Mouse (Mus musculus): Measurements from ENCODE around the gene Jag2. TPM values are rescaled to one million over a fixed set of nuclear protein-coding genes. Genes with fewer than 3 reads are reported as not detected.

Gene Jag2
- polyA plus RNA-seq, 1 experiment from 2014 or later, result 13.1 TPM

DNA sequence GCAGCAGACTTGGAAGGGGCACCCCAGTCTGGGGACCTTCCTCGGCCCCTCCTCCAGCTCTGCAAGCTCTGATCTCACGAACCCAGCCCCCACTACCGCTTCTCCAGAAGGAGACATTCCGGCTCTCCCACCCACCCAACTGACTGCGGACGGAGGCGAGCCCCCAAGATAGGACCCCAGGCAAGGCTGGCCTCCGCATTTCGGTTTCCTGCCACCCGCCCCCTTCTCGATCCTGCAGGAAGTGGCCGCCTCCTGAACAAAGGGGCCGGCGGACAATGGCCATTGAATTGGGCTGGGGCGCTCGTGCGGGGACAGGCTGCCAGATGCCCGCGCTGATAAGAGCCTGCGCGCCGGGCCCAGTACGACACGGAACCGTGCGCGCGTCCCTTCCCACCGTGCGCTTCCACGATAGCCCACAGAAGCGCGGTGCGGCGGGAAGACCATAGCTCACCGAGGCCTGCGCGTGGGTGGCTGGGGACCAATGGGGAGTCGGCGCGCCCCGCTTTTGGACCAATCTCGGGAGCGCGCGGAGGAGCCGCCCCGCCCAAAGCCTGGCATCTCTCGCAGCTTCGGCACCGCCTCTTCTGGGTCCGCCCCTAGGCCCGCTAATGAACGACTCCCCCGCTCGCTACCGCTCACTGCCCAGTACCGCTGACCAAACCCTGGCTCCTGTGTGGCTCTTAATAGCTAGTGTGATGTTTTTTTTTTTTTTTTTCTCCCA is 20.6 kb upstream of the Jag2 start:
- H3K9me3 ChIP-seq (ENCODE audit: control insufficient read depth, low read length), result no peaks in the 10 kb centered on the region
- peak overlapping the region; percentile 65 for H3K4me3 ChIP-seq (ENCODE audit: low read depth, low read length)
- H3K36me3 ChIP-seq (ENCODE audit: control insufficient read depth, insufficient read depth, low read length), result no peaks in the 10 kb centered on the region
- no peaks in the 10 kb centered on the region for H3K27me3 ChIP-seq (replicated peaks; ENCODE audit: control insufficient read depth, insufficient read depth, low read length)
- 0% methylated on average over 34 of the region's 58 CpGs for WGBS
- peak; percentile 96 for DNase-seq (ENCODE audit: low spot score)
- peak overlapping the region; percentile 76 for H3K27ac ChIP-seq (replicated peaks; ENCODE audit: low read depth, low read length)
- peak overlapping the region; percentile 80 for H3K9ac ChIP-seq (ENCODE audit: low read depth, low read length)
- peak overlapping the region; percentile 97 for H3K4me2 ChIP-seq (ENCODE audit: low read depth, low read length)
- peaks cover 7% of the 10 kb centered on the region; the same call in 1 of the 2 replicates for H3K4me1 ChIP-seq (ENCODE audit: control insufficient read depth, insufficient read depth, low read length)
- ATAC-seq (ENCODE audit: low read depth), result peak; percentile 88

DNA sequence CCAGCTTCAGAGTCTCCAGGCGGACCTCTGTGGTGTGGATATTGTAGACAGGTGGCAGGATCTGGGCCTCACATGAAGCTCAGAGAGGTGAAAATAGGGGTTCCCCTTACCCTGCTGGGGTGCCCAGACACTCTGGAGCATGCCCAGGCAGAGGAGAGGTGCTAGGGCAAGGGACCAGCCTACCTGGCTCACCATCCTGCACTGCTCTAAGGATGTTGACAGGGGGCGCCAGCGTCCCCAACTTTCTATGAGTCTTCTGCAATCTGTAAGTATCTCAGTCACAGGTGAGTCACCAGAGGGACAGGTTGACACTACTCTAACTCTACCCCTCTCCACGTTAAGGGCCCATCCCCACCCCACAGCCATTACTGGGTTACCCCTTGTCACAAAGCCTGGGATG is 17.7 kb upstream of the Jag2 start:
- DNase-seq (ENCODE audit: low spot score) (no peak), ATAC-seq (ENCODE audit: low read depth) (no peak)
- no peak overlapping the region for H3K4me2 ChIP-seq (ENCODE audit: low read depth, low read length)
- 28% methylated on average over 4 of the region's 4 CpGs for WGBS
- no peak overlapping the region for H3K4me3 ChIP-seq (ENCODE audit: low read depth, low read length)
- no peak overlapping the region for H3K9ac ChIP-seq (ENCODE audit: low read depth, low read length)
- H3K4me1 ChIP-seq (ENCODE audit: control insufficient read depth, insufficient read depth, low read length), result peaks cover 7% of the 10 kb centered on the region; the same call in 1 of the 2 replicates
- H3K36me3 ChIP-seq (ENCODE audit: control insufficient read depth, insufficient read depth, low read length), result no peaks in the 10 kb centered on the region
- no peak overlapping the region; the same call in 1 of the 2 replicates for H3K27ac ChIP-seq (replicated peaks; ENCODE audit: low read depth, low read length)
- H3K9me3 ChIP-seq (ENCODE audit: control insufficient read depth, low read length), result no peaks in the 10 kb centered on the region
- no peaks in the 10 kb centered on the region for H3K27me3 ChIP-seq (replicated peaks; ENCODE audit: control insufficient read depth, insufficient read depth, low read length)

DNA sequence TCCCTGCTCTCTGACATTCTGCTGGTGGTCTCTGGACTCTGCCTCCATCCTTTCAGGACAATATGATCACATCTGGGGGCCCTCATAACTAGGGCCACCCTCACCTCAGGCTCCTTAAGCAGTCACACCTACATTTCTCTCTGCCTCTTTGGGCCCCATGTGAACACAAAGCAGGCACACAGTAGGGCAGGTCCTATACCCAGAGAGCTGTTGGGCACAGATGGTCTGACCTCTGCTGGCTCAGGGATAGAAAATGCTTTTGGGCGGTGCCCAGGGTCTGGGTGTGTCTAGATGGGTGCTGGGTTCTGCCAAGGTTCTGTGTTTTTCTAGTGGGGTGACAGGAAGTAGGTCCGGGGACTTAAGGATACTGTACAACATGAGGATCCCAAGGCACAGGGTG is 14.1 kb upstream of the Jag2 start:
- Histone ChIP-seq H3K27ac (replicated peaks; ENCODE audit: low read depth, low read length) (no peak overlapping the region), H3K36me3 (ENCODE audit: control insufficient read depth, insufficient read depth, low read length) (no peaks in the 10 kb centered on the region), H3K4me2 (ENCODE audit: low read depth, low read length) (no peak overlapping the region), H3K9me3 (ENCODE audit: control insufficient read depth, low read length) (no peaks in the 10 kb centered on the region), H3K9ac (ENCODE audit: low read depth, low read length) (no peak overlapping the region), H3K4me1 (ENCODE audit: control insufficient read depth, insufficient read depth, low read length) (peaks cover 14% of the 10 kb centered on the region), H3K4me3 (ENCODE audit: low read depth, low read length) (no peak overlapping the region), H3K27me3 (replicated peaks; ENCODE audit: control insufficient read depth, insufficient read depth, low read length) (no peaks in the 10 kb centered on the region)
- ATAC-seq (ENCODE audit: low read depth) (no peak), DNase-seq (ENCODE audit: low spot score) (no peak)
- WGBS, result 90% methylated on average over 2 of the region's 2 CpGs

DNA sequence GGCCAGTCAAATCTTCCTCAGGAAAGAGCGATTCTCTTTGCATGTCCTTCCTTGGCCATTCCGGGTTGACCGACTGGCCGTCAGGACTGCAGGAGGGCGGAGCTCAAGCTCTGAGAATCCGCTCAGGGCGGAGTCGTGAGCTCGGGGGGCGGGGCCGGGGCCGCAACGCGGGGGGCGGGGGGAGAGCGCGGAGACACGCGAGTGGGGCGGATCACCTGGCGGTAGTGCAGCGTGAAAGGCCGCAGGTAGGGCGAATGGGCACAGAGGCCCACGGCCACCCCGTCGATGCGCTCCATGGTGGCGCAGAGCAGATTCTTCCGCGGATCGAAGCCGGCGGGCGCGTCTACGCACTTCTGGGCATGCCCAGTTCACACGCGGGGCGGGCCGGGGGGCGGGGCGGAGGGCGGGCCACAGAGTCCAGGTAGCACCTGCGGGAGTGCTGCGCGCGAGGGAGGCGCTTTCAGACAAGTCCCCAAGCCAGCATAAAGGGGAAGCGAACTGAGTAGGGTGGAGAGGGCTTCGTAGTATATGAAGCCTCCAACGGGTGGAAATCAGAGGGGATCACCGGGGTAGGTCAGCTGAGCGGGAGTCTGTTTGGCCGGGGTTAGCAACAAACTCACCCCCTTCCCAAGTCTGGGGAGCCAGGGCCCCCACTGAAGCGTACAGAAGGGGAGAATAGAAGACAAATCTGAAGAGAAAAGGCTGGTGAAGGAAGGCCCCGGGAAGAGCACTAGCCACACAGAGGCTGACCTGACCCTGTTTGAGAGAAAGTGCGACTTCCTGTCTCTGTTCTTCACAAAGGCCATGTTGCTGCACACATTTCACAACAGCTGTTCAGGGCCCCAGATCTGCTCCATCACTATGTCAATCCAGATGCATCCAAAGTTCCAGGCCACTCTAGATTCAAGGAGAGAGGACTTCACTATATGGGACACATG is 12.5 kb upstream of the Jag2 start, which contains the start of gene Nudt14:
TSS of gene Nudt14 (minus strand) at position 349 of the 938 bp plus-strand sequence.
- 3% methylated on average over 40 of the region's 58 CpGs for WGBS
- H3K27me3 ChIP-seq (replicated peaks; ENCODE audit: control insufficient read depth, insufficient read depth, low read length), result no peaks in the 10 kb centered on the region
- H3K4me1 ChIP-seq (ENCODE audit: control insufficient read depth, insufficient read depth, low read length), result peaks cover 19% of the 10 kb centered on the region
- H3K27ac ChIP-seq (replicated peaks; ENCODE audit: low read depth, low read length), result peak within 1 kb of the TSS; percentile 63; the same call in 1 of the 2 replicates
- peak; percentile 88 for DNase-seq (ENCODE audit: low spot score)
- H3K9ac ChIP-seq (ENCODE audit: low read depth, low read length), result peak within 1 kb of the TSS; percentile 78
- H3K36me3 ChIP-seq (ENCODE audit: control insufficient read depth, insufficient read depth, low read length), result no peaks in the 10 kb centered on the region
- H3K4me2 ChIP-seq (ENCODE audit: low read depth, low read length), result peak within 1 kb of the TSS; percentile 77
- ATAC-seq (ENCODE audit: low read depth), result peak; percentile 84
- H3K4me3 ChIP-seq (ENCODE audit: low read depth, low read length), result peak within 1 kb of the TSS; percentile 66
- H3K9me3 ChIP-seq (ENCODE audit: control insufficient read depth, low read length), result no peaks in the 10 kb centered on the region

DNA sequence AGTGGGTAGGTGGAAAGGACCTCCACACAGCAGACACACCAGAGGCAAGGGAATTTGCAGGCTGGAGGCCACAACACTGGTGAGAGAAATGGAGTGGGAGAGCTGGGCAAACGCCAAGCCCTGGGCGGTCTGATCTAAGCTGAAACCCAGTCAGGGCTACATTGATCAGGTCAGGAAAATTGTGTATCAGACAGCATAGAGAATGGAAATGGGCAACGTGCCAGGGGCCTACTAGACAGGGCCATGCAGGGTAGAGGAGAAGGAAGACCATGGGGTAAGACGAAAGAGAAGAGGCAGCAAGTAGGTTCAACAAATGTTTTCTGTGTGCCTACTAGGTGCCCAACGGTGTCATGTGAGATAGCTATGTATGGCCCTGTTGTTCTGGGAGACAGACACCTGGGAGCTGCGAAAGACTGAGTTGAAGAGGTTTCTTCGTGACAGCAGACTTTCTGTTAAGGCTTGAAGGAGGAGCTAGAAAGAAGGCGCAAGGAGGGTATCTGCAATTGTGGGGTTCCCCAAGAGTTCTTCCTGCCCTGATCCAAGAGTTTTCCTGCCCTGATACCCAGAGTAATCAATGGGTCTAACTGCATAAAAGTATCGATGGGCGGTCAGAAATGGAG is 11.7 kb upstream of the Jag2 start:
- Histone ChIP-seq H3K27me3 (replicated peaks; ENCODE audit: control insufficient read depth, insufficient read depth, low read length) (no peaks in the 10 kb centered on the region), H3K4me2 (ENCODE audit: low read depth, low read length) (peak overlapping the region; percentile 77), H3K36me3 (ENCODE audit: control insufficient read depth, insufficient read depth, low read length) (no peaks in the 10 kb centered on the region), H3K27ac (replicated peaks; ENCODE audit: low read depth, low read length) (peak overlapping the region; percentile 63; the same call in 1 of the 2 replicates), H3K9me3 (ENCODE audit: control insufficient read depth, low read length) (no peaks in the 10 kb centered on the region), H3K4me1 (ENCODE audit: control insufficient read depth, insufficient read depth, low read length) (peaks cover 19% of the 10 kb centered on the region), H3K9ac (ENCODE audit: low read depth, low read length) (peak overlapping the region; percentile 78), H3K4me3 (ENCODE audit: low read depth, low read length) (peak overlapping the region; percentile 66)
- DNase-seq (ENCODE audit: low spot score) (no peak), ATAC-seq (ENCODE audit: low read depth) (no peak)
- 41% methylated on average over 10 of the region's 10 CpGs for WGBS

DNA sequence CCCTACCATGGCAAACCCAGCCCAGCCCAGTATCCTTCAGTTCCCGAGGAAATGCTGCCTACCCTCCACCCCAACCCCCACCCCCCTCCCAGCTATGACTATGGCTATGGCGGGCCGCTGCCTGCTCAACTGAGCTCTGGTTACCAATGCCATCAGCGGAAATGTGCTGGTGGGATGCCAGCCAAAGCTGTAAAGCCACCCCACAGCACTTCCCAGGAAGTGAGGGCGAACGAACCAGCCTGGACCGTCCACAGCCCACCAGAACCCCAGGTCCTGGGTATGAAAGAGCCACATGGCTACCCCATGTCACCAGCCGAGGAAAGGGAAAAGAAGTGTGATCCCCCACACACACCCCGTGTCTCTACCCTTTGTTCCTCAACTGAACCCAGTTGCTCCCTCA is 11.1 kb upstream of the Jag2 start:
- Histone ChIP-seq H3K4me2 (ENCODE audit: low read depth, low read length) (peak overlapping the region; percentile 77), H3K36me3 (ENCODE audit: control insufficient read depth, insufficient read depth, low read length) (no peaks in the 10 kb centered on the region), H3K9me3 (ENCODE audit: control insufficient read depth, low read length) (no peaks in the 10 kb centered on the region), H3K27ac (replicated peaks; ENCODE audit: low read depth, low read length) (peak overlapping the region; percentile 44; the same call in 1 of the 2 replicates), H3K27me3 (replicated peaks; ENCODE audit: control insufficient read depth, insufficient read depth, low read length) (no peaks in the 10 kb centered on the region), H3K4me1 (ENCODE audit: control insufficient read depth, insufficient read depth, low read length) (peaks cover 19% of the 10 kb centered on the region), H3K4me3 (ENCODE audit: low read depth, low read length) (no peak overlapping the region), H3K9ac (ENCODE audit: low read depth, low read length) (no peak overlapping the region)
- no peak for ATAC-seq (ENCODE audit: low read depth)
- WGBS, result 71% methylated on average over 9 of the region's 9 CpGs
- no peak for DNase-seq (ENCODE audit: low spot score)

DNA sequence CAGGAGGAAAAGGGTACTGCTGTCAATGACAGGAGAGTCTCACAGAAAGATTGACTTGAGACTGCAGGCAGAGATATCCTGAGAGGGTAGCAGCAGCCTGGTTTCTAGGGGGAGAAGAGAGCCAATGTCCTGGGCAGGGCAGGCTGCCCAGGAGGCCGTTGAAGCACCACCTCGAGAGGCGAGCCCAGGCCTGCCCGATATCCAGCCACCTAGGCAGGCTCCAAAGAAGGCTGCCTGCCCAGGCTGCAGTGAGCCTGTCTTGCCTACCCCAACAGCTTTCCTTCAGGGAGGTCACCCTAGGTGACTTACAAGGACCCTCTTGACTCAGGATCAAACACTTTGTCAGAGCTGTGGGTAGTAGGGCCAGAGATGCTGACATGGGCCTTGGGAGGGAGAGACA is 10.7 kb upstream of the Jag2 start:
- Histone ChIP-seq H3K36me3 (ENCODE audit: control insufficient read depth, insufficient read depth, low read length) (no peaks in the 10 kb centered on the region), H3K9me3 (ENCODE audit: control insufficient read depth, low read length) (no peaks in the 10 kb centered on the region), H3K9ac (ENCODE audit: low read depth, low read length) (no peak overlapping the region), H3K4me3 (ENCODE audit: low read depth, low read length) (no peak overlapping the region), H3K4me1 (ENCODE audit: control insufficient read depth, insufficient read depth, low read length) (peaks cover 19% of the 10 kb centered on the region), H3K4me2 (ENCODE audit: low read depth, low read length) (no peak overlapping the region), H3K27ac (replicated peaks; ENCODE audit: low read depth, low read length) (no peak overlapping the region), H3K27me3 (replicated peaks; ENCODE audit: control insufficient read depth, insufficient read depth, low read length) (no peaks in the 10 kb centered on the region)
- ATAC-seq (ENCODE audit: low read depth) (no peak), DNase-seq (ENCODE audit: low spot score) (no peak)
- 81% methylated on average over 4 of the region's 4 CpGs for WGBS

DNA sequence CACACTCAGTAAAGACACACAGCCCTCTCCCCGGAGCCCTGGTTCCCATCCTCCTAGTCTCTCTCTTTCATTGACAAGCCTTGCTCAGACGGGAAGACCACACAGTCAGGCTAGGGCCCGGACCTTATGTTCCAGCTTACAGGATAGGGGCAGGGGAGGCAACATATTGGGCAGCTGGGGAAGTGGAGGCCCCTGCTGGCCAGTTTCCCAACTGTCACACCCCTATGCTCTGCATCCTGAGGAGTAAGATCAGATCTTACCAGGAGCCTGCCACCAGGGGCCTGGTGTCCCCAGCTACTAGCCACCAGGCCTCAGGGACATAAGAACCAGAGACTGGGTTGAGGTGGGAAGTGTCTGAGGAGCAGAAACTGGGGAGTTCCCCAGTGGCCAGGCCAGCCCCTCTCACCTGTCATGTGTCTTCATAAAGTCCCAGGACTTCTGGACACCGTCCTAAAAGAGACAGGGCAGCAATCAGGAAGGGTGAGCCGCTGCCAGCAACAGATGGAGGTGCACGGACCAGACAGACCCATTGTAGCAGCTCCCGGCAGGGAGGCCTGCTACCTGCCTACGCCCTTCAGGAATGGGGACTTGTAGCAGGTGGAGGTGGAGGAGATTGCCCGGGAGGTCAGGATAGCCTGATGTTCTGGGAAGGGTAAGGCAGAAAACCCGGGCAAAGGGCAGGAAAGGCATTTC is 9.4 kb upstream of the Jag2 start:
- no peaks in the 10 kb centered on the region for H3K36me3 ChIP-seq (ENCODE audit: control insufficient read depth, insufficient read depth, low read length)
- no peak overlapping the region for H3K4me2 ChIP-seq (ENCODE audit: low read depth, low read length)
- no peak overlapping the region for H3K9ac ChIP-seq (ENCODE audit: low read depth, low read length)
- H3K27me3 ChIP-seq (replicated peaks; ENCODE audit: control insufficient read depth, insufficient read depth, low read length), result no peaks in the 10 kb centered on the region
- 56% methylated on average over 10 of the region's 10 CpGs for WGBS
- H3K4me3 ChIP-seq (ENCODE audit: low read depth, low read length), result no peak overlapping the region
- ATAC-seq (ENCODE audit: low read depth) (peak; percentile 35; the same call in 1 of the 2 replicates), DNase-seq (ENCODE audit: low spot score) (peak; percentile 66)
- H3K9me3 ChIP-seq (ENCODE audit: control insufficient read depth, low read length), result no peaks in the 10 kb centered on the region
- no peak overlapping the region for H3K27ac ChIP-seq (replicated peaks; ENCODE audit: low read depth, low read length)
- peaks cover 19% of the 10 kb centered on the region for H3K4me1 ChIP-seq (ENCODE audit: control insufficient read depth, insufficient read depth, low read length)
